Mouse (Mus musculus): ENCODE data around the gene Polrmt. TPM values are rescaled to one million over a fixed set of nuclear protein-coding genes. Genes with fewer than 3 reads are reported as not detected.
A peak's percentile ranks its signal among the peaks of the same experiment; 100 is the strongest.

Gene Polrmt
- 10 to 100 TPM; 45.3 to 46.8 TPM for total RNA-seq (2021)
- long read RNA-seq, experiment 1, transcript Polrmt-201 (21 exons, 3,755 nt) = major isoform, 31 of 53 reads
- long read RNA-seq, experiment 1, partial matches to known transcripts = 12 of 53 reads
- long read RNA-seq, experiment 1, other reads (novel, unspliced or antisense) = 10 of 53 reads
- long read RNA-seq, experiment 2, transcript Polrmt-201 (21 exons, 3,755 nt) = major isoform, 29 of 45 reads
- long read RNA-seq, experiment 2, partial matches to known transcripts = 12 of 45 reads
- long read RNA-seq, experiment 2, other reads (novel, unspliced or antisense) = 4 of 45 reads

GRCm38 (mm10) chr10:79745898-79746773 lies at the start of gene Polrmt:
Gene Polrmt, minus strand, starts transcription at chr10:79746581.
- intact Hi-C loops (cut with DNase I) = no loop called here
- peak; percentile 95 to 96 for DNase-seq

GRCm38 (mm10) chr10:79795905-79796304 lies 49.5 kb upstream of the Polrmt start:
- intact Hi-C loops (cut with DNase I) = no loop called here

GRCm38 (mm10) chr10:79794491-79794931 lies 48.1 kb upstream of the Polrmt start:
- intact Hi-C loops (cut with DNase I) = loop anchor here (1.0 kb wide), 1 partner anchor 14 kb away; no protein-coding TSS in a partner anchor

More at GRCm38 (mm10) chr10:79795905-79796304, 49.5 kb upstream of the Polrmt start:
- DNase-seq = no peak

GRCm38 (mm10) chr10:79793738-79794490 lies 47.5 kb upstream of the Polrmt start:
- DNase-seq = peak in 1 of 2 experiments; percentile 40
- intact Hi-C loops (cut with DNase I) = loop anchor here (1.0 kb wide), 2 partner anchors 14 to 18 kb away; no protein-coding TSS in a partner anchor

More at GRCm38 (mm10) chr10:79794491-79794931, 48.1 kb upstream of the Polrmt start:
- DNase-seq = peak; percentile 83 to 87

- intact Hi-C loops (cut with DNase I) = loop anchor here (1.0 kb wide), 1 partner anchor 19 kb away; no protein-coding TSS in a partner anchor
- DNase-seq = peak; percentile 90 to 91
These were observed 46.8 kb upstream of the Polrmt start, which contains the start of gene Palm for GRCm38 (mm10) chr10:79793051-79793737. Gene Palm, plus strand, starts transcription at chr10:79793572.

GRCm38 (mm10) chr10:79792339-79793040 lies 46.1 kb upstream of the Polrmt start:
- intact Hi-C loops (cut with DNase I) = loop anchor here (1.0 kb wide), 1 partner anchor 20 kb away; no protein-coding TSS in a partner anchor
- DNase-seq = no peak

- intact Hi-C loops (cut with DNase I) = no loop called here
These were observed 44.5 kb upstream of the Polrmt start, which contains the start of gene Prss57 for GRCm38 (mm10) chr10:79790861-79791260. Gene Prss57, minus strand, starts transcription at chr10:79790961.

GRCm38 (mm10) chr10:79789581-79789980 lies 43.2 kb upstream of the Polrmt start:
- intact Hi-C loops (cut with DNase I) = loop anchor here (1.0 to 5.0 kb wide), 2 partner anchors 21 to 92 kb away; no protein-coding TSS in a partner anchor
- no peak for DNase-seq

More at GRCm38 (mm10) chr10:79790861-79791260, 44.5 kb upstream of the Polrmt start, which contains the start of gene Prss57:
- no peak for DNase-seq

- intact Hi-C loops (cut with DNase I) = loop anchor here (1.0 to 5.0 kb wide), 2 partner anchors 20 to 91 kb away; no protein-coding TSS in a partner anchor
- DNase-seq = peak; percentile 80 to 87
These were observed 42.2 kb upstream of the Polrmt start for GRCm38 (mm10) chr10:79788386-79789158.

GRCm38 (mm10) chr10:79783920-79784800 lies 37.8 kb upstream of the Polrmt start:
- intact Hi-C loops (cut with DNase I) = loop anchor here (5.0 kb wide), 1 partner anchor 33 kb away; no protein-coding TSS in a partner anchor
- no peak for DNase-seq

GRCm38 (mm10) chr10:79783050-79783449 lies 36.7 kb upstream of the Polrmt start:
- DNase-seq = no peak
- intact Hi-C loops (cut with DNase I) = loop anchor here (5.0 kb wide), 1 partner anchor 34 kb away; no protein-coding TSS in a partner anchor

- no peak for DNase-seq
- intact Hi-C loops (cut with DNase I) = loop anchor here (5.0 kb wide), 1 partner anchor 35 kb away; no protein-coding TSS in a partner anchor
These were observed 35.6 kb upstream of the Polrmt start for GRCm38 (mm10) chr10:79781956-79782355.

GRCm38 (mm10) chr10:79781139-79781538 lies 34.8 kb upstream of the Polrmt start:
- DNase-seq = no peak
- intact Hi-C loops (cut with DNase I) = loop anchor here (5.0 kb wide), 1 partner anchor 36 kb away; no protein-coding TSS in a partner anchor

GRCm38 (mm10) chr10:79780664-79781015 lies 34.3 kb upstream of the Polrmt start:
- no peak for DNase-seq
- intact Hi-C loops (cut with DNase I) = loop anchor here (5.0 kb wide), 1 partner anchor 37 kb away; no protein-coding TSS in a partner anchor

- DNase-seq = peak; percentile 93 to 96
- intact Hi-C loops (cut with DNase I) = loop anchor here (5.0 kb wide), 2 partner anchors 37 to 73 kb away; no protein-coding TSS in a partner anchor
These were observed 33.6 kb upstream of the Polrmt start for GRCm38 (mm10) chr10:79779784-79780663.

All from heart, postnatal 14 days (tissue).